Mouse (Mus musculus) hematopoietic stem cell, adult 5-6 weeks (primary cell): ENCODE data around the gene Gm43302. TPM values are rescaled to one million over a fixed set of nuclear protein-coding genes. Genes with fewer than 3 reads are reported as not detected.
"Not testable (repeated sequence)": the region's sequence is repeated elsewhere in the genome, so short reads cannot be mapped to it uniquely, and the experiment has no call there.

ENCODE experiments used
- ATAC-seq, 2 experiments: fragments of 125-278 bp in 1 of 2; replicated peaks in 1 of 2; 2 replicates each; pipeline ENCODE4 v1.8.0; 2016 to 2017; ENCODE audit warnings: inconsistent platforms in 2 of 2, mild to moderate bottlenecking in 2 of 2, moderate number of reproducible peaks in 2 of 2, low read depth in 1 of 2, moderate TSS enrichment in 1 of 2; ENCODE audit not compliant: low FRiP score in 2 of 2, poor library complexity in 2 of 2, severe bottlenecking in 2 of 2, insufficient read depth in 1 of 2, low TSS enrichment in 1 of 2
- total RNA-seq: library from RNA; stranded (forward); fragments of 172-1452, 232-1000 nt; gene quantifications from 2 replicates; pipeline ENCODE4 v1.2.3, GENCODE M21; 2017

The Gm43302 gene
- 0.88 TPM in 1 of 2 replicates, not detected in the other for total RNA-seq

DNA sequence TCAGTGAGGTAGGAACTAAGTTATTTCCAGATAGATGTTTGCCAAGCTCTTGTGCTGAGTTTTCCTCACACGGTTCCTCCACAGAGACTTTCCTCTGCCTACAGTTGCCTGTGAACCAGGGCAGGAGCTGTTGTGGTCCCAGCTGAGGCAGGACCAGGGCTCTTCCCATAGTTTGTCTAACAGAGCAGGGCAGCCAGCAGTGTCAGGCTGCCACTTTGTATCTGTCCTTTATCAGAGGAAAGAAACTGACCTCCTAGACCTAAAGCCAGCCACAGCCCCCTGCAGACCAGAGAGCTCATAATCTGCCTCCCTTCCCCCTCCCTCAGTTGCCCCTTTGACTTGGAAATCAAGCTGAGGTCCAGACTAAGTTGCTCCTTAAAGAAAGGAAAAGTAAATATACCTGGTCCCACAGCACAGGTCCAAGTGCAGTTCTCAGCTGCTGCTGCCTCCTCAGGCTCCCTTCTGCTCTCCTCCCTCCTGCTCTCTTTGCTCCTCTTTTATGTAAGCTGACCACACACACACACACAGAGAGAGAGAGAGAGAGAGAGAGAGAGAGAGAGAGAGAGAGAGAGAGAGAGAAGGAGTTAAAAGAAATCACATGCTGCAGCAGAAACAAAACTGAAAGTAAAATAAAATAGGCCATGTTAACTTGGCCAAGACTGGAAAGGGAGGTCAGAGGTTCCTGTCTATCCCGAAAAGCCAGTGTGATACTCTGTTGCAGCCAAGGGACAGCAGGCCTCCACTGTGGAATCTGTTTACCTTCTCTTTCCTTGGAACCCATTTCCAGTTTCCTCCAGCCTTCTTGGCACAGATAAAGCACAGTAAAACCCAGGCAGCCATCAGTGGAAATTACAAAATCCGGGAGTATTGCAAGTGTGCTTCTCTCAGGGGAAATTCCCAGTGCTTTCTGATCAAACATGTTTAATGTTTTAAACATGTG, at the start of gene Gm43302, which contains the start of gene Gbp6:
Gm43302 (minus strand) TSS at position 470 of the 940 bp plus-strand sequence.
Gbp6 (minus strand) TSS at position 473 of the 940 bp plus-strand sequence.
- not testable (repeated sequence) for ATAC-seq

DNA sequence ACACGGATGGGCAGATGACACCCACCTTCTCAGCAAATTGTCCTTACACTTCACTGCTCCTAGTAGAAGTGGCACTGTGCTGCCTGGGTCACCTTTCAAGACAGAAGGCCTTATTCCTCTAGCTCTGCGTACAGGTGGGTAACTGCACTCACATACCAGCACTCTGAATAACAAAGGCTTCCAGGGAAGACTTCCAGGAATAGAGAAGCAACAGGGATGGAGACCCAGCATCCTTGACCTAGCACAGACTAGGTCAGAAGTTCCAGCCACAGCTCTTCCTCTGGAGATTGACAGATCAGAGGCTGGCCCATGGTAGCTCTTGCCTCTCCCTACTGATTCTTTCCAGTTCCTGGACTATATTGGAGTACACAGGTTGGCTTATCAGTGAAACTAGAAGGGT, 47.8 kb upstream of the Gm43302 start:
- no peak for ATAC-seq

GRCm38 (mm10) chr5:105322543-105322942, 29.0 kb upstream of the Gm43302 start:
- no peak; a peak in 1 of 4 replicates for ATAC-seq

GRCm38 (mm10) chr5:105310941-105311340, 17.4 kb upstream of the Gm43302 start:
- no peak for ATAC-seq

DNA sequence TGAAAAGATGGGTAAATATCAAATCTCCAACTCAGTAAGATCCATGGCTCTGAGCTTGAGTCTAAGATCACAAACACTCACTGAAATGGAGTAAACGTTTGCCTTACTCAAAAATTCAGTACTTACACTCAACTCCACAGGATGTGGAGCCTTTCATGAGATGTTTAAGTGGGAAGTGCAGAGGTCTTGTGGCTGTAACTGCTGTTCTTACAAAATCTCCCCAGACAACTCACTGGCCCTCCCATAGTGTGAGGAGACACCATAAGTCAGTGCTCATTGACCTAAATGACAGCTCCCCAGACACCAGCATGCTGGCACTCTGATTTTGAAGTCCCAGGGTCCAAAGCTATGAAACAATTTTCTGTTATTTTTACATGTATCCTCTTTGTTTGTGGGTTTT, 15.7 kb upstream of the Gm43302 start:
- ATAC-seq = peak in 1 of 2 experiments; percentile 22; a peak in 1 of 4 replicates

- ATAC-seq = not testable (repeated sequence)
These were observed 13.5 kb upstream of the Gm43302 start for GRCm38 (mm10) chr5:105306946-105307345.

DNA sequence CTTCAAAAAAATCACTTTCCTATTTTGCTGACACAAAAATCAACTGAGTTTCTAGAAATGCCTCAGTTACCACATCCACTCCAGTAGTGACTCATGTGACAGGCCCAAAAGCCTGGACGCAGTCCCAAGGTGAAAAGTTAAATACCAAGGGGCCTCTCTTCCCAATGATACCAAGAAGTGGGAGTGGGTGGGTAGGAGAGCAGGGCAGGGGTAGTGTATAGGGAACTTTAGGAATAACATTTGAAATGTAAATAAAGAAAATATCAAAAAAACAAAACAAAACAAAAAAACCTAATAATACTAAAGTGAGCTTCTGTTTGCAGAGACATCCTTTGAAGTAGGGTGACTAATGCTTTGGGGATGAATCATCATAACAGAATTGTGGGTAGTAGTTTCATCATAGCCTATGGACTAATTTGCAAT, 12.7 kb upstream of the Gm43302 start:
- no peak for ATAC-seq

GRCm38 (mm10) chr5:105305671-105306070, 12.2 kb upstream of the Gm43302 start:
- ATAC-seq = not testable (repeated sequence)

DNA sequence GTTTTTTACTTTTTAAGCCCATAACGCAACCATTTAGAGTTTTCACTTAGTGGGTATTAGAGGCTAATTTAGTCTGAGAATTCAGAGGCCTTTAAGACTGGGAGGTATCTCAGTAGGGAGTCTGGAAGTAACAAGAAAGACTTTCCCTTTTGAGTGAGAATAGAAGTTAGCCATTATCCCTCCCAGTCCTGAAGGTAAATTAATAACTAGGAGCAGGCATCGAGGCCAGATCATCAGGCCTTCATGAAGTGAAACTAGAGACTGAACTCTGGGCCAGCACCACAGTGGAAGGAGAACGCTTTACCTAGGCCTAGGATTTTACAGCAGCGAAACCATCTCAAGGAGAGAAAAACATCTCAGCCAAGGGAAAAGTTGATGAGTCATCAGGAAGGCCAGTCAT, 8.5 kb upstream of the Gm43302 start:
- no peak for ATAC-seq

GRCm38 (mm10) chr5:105301531-105301930, 8.0 kb upstream of the Gm43302 start:
- ATAC-seq = no peak

DNA sequence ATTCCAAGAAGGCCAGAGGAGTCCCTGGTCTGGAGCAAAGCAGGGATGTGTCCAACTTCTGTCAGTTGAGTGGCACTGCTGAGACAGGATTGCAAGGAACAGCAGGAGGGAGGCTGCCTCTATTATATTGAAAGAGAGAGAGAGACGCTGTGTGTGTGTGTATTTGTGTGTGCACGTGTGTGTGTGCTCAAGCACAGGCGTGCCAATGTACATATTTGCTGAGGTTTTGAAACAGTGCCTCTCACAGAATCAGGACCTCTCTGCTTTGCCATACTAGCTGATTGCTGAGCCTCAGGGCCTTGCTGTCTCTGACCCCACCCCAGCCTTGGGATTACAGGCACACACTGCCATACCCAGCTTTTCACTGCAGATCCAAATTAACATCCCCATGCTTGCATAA, 2.3 kb upstream of the Gm43302 start:
- ATAC-seq = no peak

- no peak for ATAC-seq
These were observed 1.0 kb downstream of the Gm43302 start for GRCm38 (mm10) chr5:105292492-105292891.

- ATAC-seq = peak; percentile 72 to 78
These were observed 2.6 kb downstream of the Gm43302 start for GRCm38 (mm10) chr5:105290921-105291320.

- ATAC-seq = peak; percentile 95 to 98
These were observed 32.8 kb downstream of the Gm43302 start for GRCm38 (mm10) chr5:105260673-105261072.

DNA sequence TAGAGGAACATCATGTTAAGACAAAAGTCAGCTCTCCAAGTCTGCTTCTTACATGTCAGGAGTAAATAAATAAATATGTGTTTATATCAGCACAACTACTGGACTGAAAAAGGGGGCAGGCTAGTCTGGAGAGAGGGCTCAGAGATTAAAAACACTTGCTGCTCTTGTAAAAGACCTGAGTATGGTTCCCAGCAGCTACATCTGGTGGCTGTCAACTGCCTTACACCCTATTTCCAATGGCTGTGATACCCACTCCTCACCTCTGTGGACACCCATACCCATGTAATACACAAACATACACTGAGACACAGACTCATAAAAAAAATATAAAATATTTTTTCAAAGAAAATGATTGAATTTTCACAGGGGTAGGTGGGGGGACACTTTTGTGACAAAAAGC, 41.0 kb downstream of the Gm43302 start:
- no peak for ATAC-seq

- ATAC-seq = peak; percentile 87 to 93
These were observed 48.8 kb downstream of the Gm43302 start for GRCm38 (mm10) chr5:105244741-105245140.

DNA sequence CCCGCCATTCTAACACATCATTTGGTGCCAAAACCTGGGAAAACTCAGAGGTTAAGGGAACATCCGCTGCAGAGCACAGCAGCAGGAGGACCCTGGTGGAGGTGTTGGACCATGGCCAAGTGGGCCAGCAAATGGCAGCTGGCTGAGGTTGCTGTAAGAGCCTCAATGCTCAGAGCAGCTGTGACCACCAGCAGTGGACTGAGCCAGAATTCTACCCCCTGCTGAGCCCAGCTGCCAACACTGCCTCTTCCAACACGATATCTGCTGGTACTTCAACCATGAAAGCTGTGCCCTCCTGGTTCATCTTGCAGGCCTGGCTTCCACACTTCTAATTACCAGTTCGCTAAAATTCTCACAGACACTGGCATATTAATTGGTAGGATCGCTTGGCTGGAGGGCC, 52.5 kb downstream of the Gm43302 start:
- ATAC-seq = not testable (repeated sequence)

- ATAC-seq = peak; percentile 43 to 58
These were observed 53.9 kb downstream of the Gm43302 start, which contains the start of gene Gbp10 for GRCm38 (mm10) chr5:105239483-105240047. TSS of gene Gbp10 (minus strand) at chr5:105239533.
